Mouse (Mus musculus): ENCODE data around the gene Car15. TPM values are rescaled to one million over a fixed set of nuclear protein-coding genes. Genes with fewer than 3 reads are reported as not detected.

Gene Car15
- total and polyA plus RNA-seq, 2 experiments = 1.0 to 3.7 TPM

- Histone ChIP-seq H3K27ac (replicated peaks; ENCODE audit: insufficient read depth, low read depth, low read length) (no peak overlapping the region), H3K36me3 (ENCODE audit: control insufficient read depth, insufficient read depth, low read length) (peaks cover 20% of the 10 kb centered on the region), H3K4me1 (ENCODE audit: control insufficient read depth, insufficient read depth, low read length) (peaks cover 12% of the 10 kb centered on the region), H3K79me2 (ENCODE audit: control insufficient read depth, insufficient read depth, low read length) (peaks cover 34% of the 10 kb centered on the region), H3K9ac (ENCODE audit: low read depth, low read length) (no peak overlapping the region), H3K4me3 (ENCODE audit: insufficient read depth, low read depth, low read length) (no peak overlapping the region), H3K27me3 (ENCODE audit: control insufficient read depth, insufficient read depth, low read length) (no peaks in the 10 kb centered on the region)
- TF ChIP-seq POLR2A (IDR thresholded peaks at IDR 0.05; ENCODE audit: extremely low read depth, insufficient read depth, low read length) (no peak), CTCF (IDR thresholded peaks at IDR 0.05; ENCODE audit: low read depth, low read length) (no peak)
- WGBS = 82% methylated on average over 4 of the region's 4 CpGs
- DNase-seq (ENCODE audit: extremely low read depth, low read depth, low spot score) = no peak
Observed at GRCm38 (mm10) chr16:17872995-17873394, 34.8 kb upstream of the Car15 start.

GRCm38 (mm10) chr16:17871248-17871647, 33.1 kb upstream of the Car15 start:
- TF ChIP-seq CTCF (IDR thresholded peaks at IDR 0.05; ENCODE audit: low read depth, low read length) (no peak), POLR2A (IDR thresholded peaks at IDR 0.05; ENCODE audit: extremely low read depth, insufficient read depth, low read length) (no peak)
- peaks cover 20% of the 10 kb centered on the region for H3K36me3 ChIP-seq (ENCODE audit: control insufficient read depth, insufficient read depth, low read length)
- peaks cover 34% of the 10 kb centered on the region for H3K79me2 ChIP-seq (ENCODE audit: control insufficient read depth, insufficient read depth, low read length)
- H3K4me1 ChIP-seq (ENCODE audit: control insufficient read depth, insufficient read depth, low read length) = peaks cover 13% of the 10 kb centered on the region
- H3K4me3 ChIP-seq (ENCODE audit: insufficient read depth, low read depth, low read length) = no peak overlapping the region
- no peaks in the 10 kb centered on the region for H3K27me3 ChIP-seq (ENCODE audit: control insufficient read depth, insufficient read depth, low read length)
- no peak for DNase-seq (ENCODE audit: extremely low read depth, low read depth, low spot score)
- H3K9ac ChIP-seq (ENCODE audit: low read depth, low read length) = no peak overlapping the region
- WGBS = 81% methylated on average over 5 of the region's 5 CpGs
- no peak overlapping the region for H3K27ac ChIP-seq (replicated peaks; ENCODE audit: insufficient read depth, low read depth, low read length)

GRCm38 (mm10) chr16:17865770-17866169, 27.6 kb upstream of the Car15 start:
- no peak overlapping the region for H3K27ac ChIP-seq (replicated peaks; ENCODE audit: insufficient read depth, low read depth, low read length)
- H3K27me3 ChIP-seq (ENCODE audit: control insufficient read depth, insufficient read depth, low read length) = no peaks in the 10 kb centered on the region
- no peak overlapping the region for H3K4me3 ChIP-seq (ENCODE audit: insufficient read depth, low read depth, low read length)
- WGBS = 37% methylated on average over 6 of the region's 6 CpGs
- peak; percentile 60 for DNase-seq (ENCODE audit: extremely low read depth, low read depth, low spot score)
- H3K36me3 ChIP-seq (ENCODE audit: control insufficient read depth, insufficient read depth, low read length) = peaks cover 11% of the 10 kb centered on the region
- H3K4me1 ChIP-seq (ENCODE audit: control insufficient read depth, insufficient read depth, low read length) = peaks cover 4% of the 10 kb centered on the region
- H3K9ac ChIP-seq (ENCODE audit: low read depth, low read length) = no peak overlapping the region
- H3K79me2 ChIP-seq (ENCODE audit: control insufficient read depth, insufficient read depth, low read length) = peaks cover 16% of the 10 kb centered on the region; the same call in 1 of the 2 replicates
- no peak for TF ChIP-seq CTCF (IDR thresholded peaks at IDR 0.05; ENCODE audit: low read depth, low read length)
- no peak for TF ChIP-seq POLR2A (IDR thresholded peaks at IDR 0.05; ENCODE audit: extremely low read depth, insufficient read depth, low read length)

GRCm38 (mm10) chr16:17865293-17865692, 27.1 kb upstream of the Car15 start:
- H3K4me3 ChIP-seq (ENCODE audit: insufficient read depth, low read depth, low read length) = no peak overlapping the region
- H3K27me3 ChIP-seq (ENCODE audit: control insufficient read depth, insufficient read depth, low read length) = no peaks in the 10 kb centered on the region
- 8% methylated on average over 2 of the region's 2 CpGs for WGBS
- DNase-seq (ENCODE audit: extremely low read depth, low read depth, low spot score) = no peak
- no peak overlapping the region for H3K27ac ChIP-seq (replicated peaks; ENCODE audit: insufficient read depth, low read depth, low read length)
- H3K9ac ChIP-seq (ENCODE audit: low read depth, low read length) = no peak overlapping the region
- H3K4me1 ChIP-seq (ENCODE audit: control insufficient read depth, insufficient read depth, low read length) = peaks cover 4% of the 10 kb centered on the region
- H3K79me2 ChIP-seq (ENCODE audit: control insufficient read depth, insufficient read depth, low read length) = peaks cover 16% of the 10 kb centered on the region; the same call in 1 of the 2 replicates
- peaks cover 6% of the 10 kb centered on the region for H3K36me3 ChIP-seq (ENCODE audit: control insufficient read depth, insufficient read depth, low read length)
- no peak for TF ChIP-seq POLR2A (IDR thresholded peaks at IDR 0.05; ENCODE audit: extremely low read depth, insufficient read depth, low read length)

- H3K36me3 ChIP-seq (ENCODE audit: control insufficient read depth, insufficient read depth, low read length) = peaks cover 42% of the 10 kb centered on the region
- no peak for DNase-seq (ENCODE audit: extremely low read depth, low read depth, low spot score)
Observed at GRCm38 (mm10) chr16:17858592-17858991, 20.4 kb upstream of the Car15 start.

GRCm38 (mm10) chr16:17857157-17857556, 19.0 kb upstream of the Car15 start:
- no peak overlapping the region for H3K27ac ChIP-seq (replicated peaks; ENCODE audit: insufficient read depth, low read depth, low read length)
- WGBS = 80% methylated on average over 7 of the region's 7 CpGs
- H3K4me3 ChIP-seq (ENCODE audit: insufficient read depth, low read depth, low read length) = no peak overlapping the region
- no peaks in the 10 kb centered on the region for H3K27me3 ChIP-seq (ENCODE audit: control insufficient read depth, insufficient read depth, low read length)
- no peak overlapping the region for H3K9ac ChIP-seq (ENCODE audit: low read depth, low read length)
- H3K79me2 ChIP-seq (ENCODE audit: control insufficient read depth, insufficient read depth, low read length) = no peaks in the 10 kb centered on the region
- peaks cover 48% of the 10 kb centered on the region for H3K36me3 ChIP-seq (ENCODE audit: control insufficient read depth, insufficient read depth, low read length)
- DNase-seq (ENCODE audit: extremely low read depth, low read depth, low spot score) = no peak
- H3K4me1 ChIP-seq (ENCODE audit: control insufficient read depth, insufficient read depth, low read length) = no peaks in the 10 kb centered on the region
- no peak for TF ChIP-seq CTCF (IDR thresholded peaks at IDR 0.05; ENCODE audit: low read depth, low read length)
- no peak for TF ChIP-seq POLR2A (IDR thresholded peaks at IDR 0.05; ENCODE audit: extremely low read depth, insufficient read depth, low read length)

More at GRCm38 (mm10) chr16:17858592-17858991, 20.4 kb upstream of the Car15 start:
- Histone ChIP-seq H3K4me1 (ENCODE audit: control insufficient read depth, insufficient read depth, low read length) (no peaks in the 10 kb centered on the region), H3K4me3 (ENCODE audit: insufficient read depth, low read depth, low read length) (no peak overlapping the region), H3K79me2 (ENCODE audit: control insufficient read depth, insufficient read depth, low read length) (no peaks in the 10 kb centered on the region), H3K27ac (replicated peaks; ENCODE audit: insufficient read depth, low read depth, low read length) (no peak overlapping the region), H3K9ac (ENCODE audit: low read depth, low read length) (no peak overlapping the region), H3K27me3 (ENCODE audit: control insufficient read depth, insufficient read depth, low read length) (no peaks in the 10 kb centered on the region)
- no peak for TF ChIP-seq POLR2A (IDR thresholded peaks at IDR 0.05; ENCODE audit: extremely low read depth, insufficient read depth, low read length)
- TF ChIP-seq CTCF (IDR thresholded peaks at IDR 0.05; ENCODE audit: low read depth, low read length) = peak; percentile 60

Measured in liver, adult 2 months (tissue).